Mouse (Mus musculus): Measurements from ENCODE around the gene Akap13. TPM values are rescaled to one million over a fixed set of nuclear protein-coding genes. Genes with fewer than 3 reads are reported as not detected.

Akap13 gene
- polyA plus RNA-seq, 1 experiment from 2014 or later = 44.6 TPM

GRCm38 (mm10) chr7:75702368-75702767 is 247.0 kb downstream of the Akap13 start:
- H3K27ac ChIP-seq (ENCODE audit: low read depth) = no peak overlapping the region
- H3K27me3 ChIP-seq (ENCODE audit: insufficient read depth, low read length) = no peaks in the 10 kb centered on the region
- no peak overlapping the region for H3K9ac ChIP-seq
- H3K4me1 ChIP-seq (ENCODE audit: insufficient read depth) = no peaks in the 10 kb centered on the region
- no peak overlapping the region for H3K4me3 ChIP-seq (ENCODE audit: low read depth, low read length)
- DNase-seq (no peak), ATAC-seq (ENCODE audit: insufficient read depth) (no peak)
- H3K36me3 ChIP-seq (ENCODE audit: insufficient read depth) = peaks cover 48% of the 10 kb centered on the region
- WGBS = 89% methylated on average over 3 of the region's 3 CpGs
- H3K9me3 ChIP-seq (ENCODE audit: low read depth, low read length) = no peaks in the 10 kb centered on the region
- H3K4me2 ChIP-seq = no peak overlapping the region
- no peak for TF ChIP-seq CTCF (IDR thresholded peaks at IDR 0.05; ENCODE audit: low read depth)

- H3K27me3 ChIP-seq (ENCODE audit: insufficient read depth, low read length) = no peaks in the 10 kb centered on the region
- H3K9ac ChIP-seq = no peak overlapping the region
- no peak for ATAC-seq (ENCODE audit: insufficient read depth)
- TF ChIP-seq CTCF (IDR thresholded peaks at IDR 0.05; ENCODE audit: low read depth) = no peak
- no peaks in the 10 kb centered on the region for H3K4me1 ChIP-seq (ENCODE audit: insufficient read depth)
- no peak for DNase-seq
- no peak overlapping the region for H3K4me3 ChIP-seq (ENCODE audit: low read depth, low read length)
- no peaks in the 10 kb centered on the region for H3K9me3 ChIP-seq (ENCODE audit: low read depth, low read length)
- no peak overlapping the region for H3K27ac ChIP-seq (ENCODE audit: low read depth)
- 84% methylated on average over 3 of the region's 3 CpGs for WGBS
- H3K4me2 ChIP-seq = no peak overlapping the region
- H3K36me3 ChIP-seq (ENCODE audit: insufficient read depth) = peaks cover 48% of the 10 kb centered on the region
These were observed 247.8 kb downstream of the Akap13 start for GRCm38 (mm10) chr7:75702966-75703645.

GRCm38 (mm10) chr7:75704862-75705261 is 249.5 kb downstream of the Akap13 start:
- Histone ChIP-seq H3K9me3 (ENCODE audit: low read depth, low read length) (no peaks in the 10 kb centered on the region), H3K9ac (no peak overlapping the region), H3K4me3 (ENCODE audit: low read depth, low read length) (no peak overlapping the region), H3K4me2 (no peak overlapping the region), H3K27ac (ENCODE audit: low read depth) (no peak overlapping the region), H3K27me3 (ENCODE audit: insufficient read depth, low read length) (no peaks in the 10 kb centered on the region), H3K4me1 (ENCODE audit: insufficient read depth) (no peaks in the 10 kb centered on the region), H3K36me3 (ENCODE audit: insufficient read depth) (peaks cover 45% of the 10 kb centered on the region)
- WGBS = 85% methylated on average over 6 of the region's 6 CpGs
- TF ChIP-seq CTCF (IDR thresholded peaks at IDR 0.05; ENCODE audit: low read depth) = no peak
- no peak for ATAC-seq (ENCODE audit: insufficient read depth)
- no peak for DNase-seq

- H3K4me2 ChIP-seq = no peak overlapping the region
- 87% methylated on average over 4 of the region's 4 CpGs for WGBS
- no peak overlapping the region for H3K27ac ChIP-seq (ENCODE audit: low read depth)
- no peaks in the 10 kb centered on the region for H3K27me3 ChIP-seq (ENCODE audit: insufficient read depth, low read length)
- TF ChIP-seq CTCF (IDR thresholded peaks at IDR 0.05; ENCODE audit: low read depth) = no peak
- DNase-seq (no peak), ATAC-seq (ENCODE audit: insufficient read depth) (no peak)
- H3K4me3 ChIP-seq (ENCODE audit: low read depth, low read length) = no peak overlapping the region
- no peak overlapping the region for H3K9ac ChIP-seq
- peaks cover 26% of the 10 kb centered on the region; the same call in 1 of the 2 replicates for H3K36me3 ChIP-seq (ENCODE audit: insufficient read depth)
- no peaks in the 10 kb centered on the region for H3K4me1 ChIP-seq (ENCODE audit: insufficient read depth)
- no peaks in the 10 kb centered on the region for H3K9me3 ChIP-seq (ENCODE audit: low read depth, low read length)
These were observed 254.6 kb downstream of the Akap13 start for GRCm38 (mm10) chr7:75709936-75710335.

- no peaks in the 10 kb centered on the region for H3K9me3 ChIP-seq (ENCODE audit: low read depth, low read length)
- no peak overlapping the region for H3K27ac ChIP-seq (ENCODE audit: low read depth)
- peaks cover 21% of the 10 kb centered on the region; the same call in 1 of the 2 replicates for H3K36me3 ChIP-seq (ENCODE audit: insufficient read depth)
These were observed 255.6 kb downstream of the Akap13 start for GRCm38 (mm10) chr7:75710920-75711319.

GRCm38 (mm10) chr7:75711436-75711835 is 256.1 kb downstream of the Akap13 start:
- Histone ChIP-seq H3K36me3 (ENCODE audit: insufficient read depth) (peaks cover 17% of the 10 kb centered on the region; the same call in 1 of the 2 replicates), H3K9me3 (ENCODE audit: low read depth, low read length) (no peaks in the 10 kb centered on the region), H3K27me3 (ENCODE audit: insufficient read depth, low read length) (no peaks in the 10 kb centered on the region), H3K27ac (ENCODE audit: low read depth) (no peak overlapping the region), H3K4me1 (ENCODE audit: insufficient read depth) (no peaks in the 10 kb centered on the region), H3K4me3 (ENCODE audit: low read depth, low read length) (no peak overlapping the region), H3K4me2 (no peak overlapping the region), H3K9ac (no peak overlapping the region)
- no peak for TF ChIP-seq CTCF (IDR thresholded peaks at IDR 0.05; ENCODE audit: low read depth)
- ATAC-seq (ENCODE audit: insufficient read depth) (no peak), DNase-seq (no peak)
- 74% methylated on average over 2 of the region's 2 CpGs for WGBS

More at GRCm38 (mm10) chr7:75710920-75711319, 255.6 kb downstream of the Akap13 start:
- Histone ChIP-seq H3K4me3 (ENCODE audit: low read depth, low read length) (no peak overlapping the region), H3K4me1 (ENCODE audit: insufficient read depth) (no peaks in the 10 kb centered on the region), H3K4me2 (no peak overlapping the region), H3K9ac (no peak overlapping the region), H3K27me3 (ENCODE audit: insufficient read depth, low read length) (no peaks in the 10 kb centered on the region)
- DNase-seq = no peak
- no peak for TF ChIP-seq CTCF (IDR thresholded peaks at IDR 0.05; ENCODE audit: low read depth)
- ATAC-seq (ENCODE audit: insufficient read depth) = no peak
- 91% methylated on average over 6 of the region's 6 CpGs for WGBS

GRCm38 (mm10) chr7:75712808-75713207 is 257.5 kb downstream of the Akap13 start:
- H3K27me3 ChIP-seq (ENCODE audit: insufficient read depth, low read length) = no peaks in the 10 kb centered on the region
- 72% methylated on average over 2 of the region's 2 CpGs for WGBS
- no peak overlapping the region for H3K9ac ChIP-seq
- no peak for TF ChIP-seq CTCF (IDR thresholded peaks at IDR 0.05; ENCODE audit: low read depth)
- no peak overlapping the region for H3K4me3 ChIP-seq (ENCODE audit: low read depth, low read length)
- no peak overlapping the region for H3K4me2 ChIP-seq
- no peaks in the 10 kb centered on the region for H3K4me1 ChIP-seq (ENCODE audit: insufficient read depth)
- H3K27ac ChIP-seq (ENCODE audit: low read depth) = no peak overlapping the region
- ATAC-seq (ENCODE audit: insufficient read depth) = no peak
- no peak for DNase-seq
- H3K36me3 ChIP-seq (ENCODE audit: insufficient read depth) = peaks cover 6% of the 10 kb centered on the region; the same call in 1 of the 2 replicates
- H3K9me3 ChIP-seq (ENCODE audit: low read depth, low read length) = no peaks in the 10 kb centered on the region

All from lung, embryonic 14.5 days (tissue).